Mouse (Mus musculus) forebrain, embryonic 14.5 days (tissue): ENCODE measurements around the gene Dars. TPM values are rescaled to one million over a fixed set of nuclear protein-coding genes. Genes with fewer than 3 reads are reported as not detected.

Source experiments
- ATAC-seq: fragments of 200-750 bp; cut with Nextera tagmentation; 2 replicates; pipeline ENCODE4 v1.8.0; 2017; ENCODE audit warnings: mild to moderate bottlenecking, moderate library complexity
- DNase-seq: peaks from one replicate; pipeline ENCODE4 v3.0.0-alpha.2; 2015; ENCODE audit warnings: low spot score
- H3K27ac ChIP-seq: fragments of 300-500 bp; sonication (generic); 2 replicates; pipeline ENCODE4 v1.5.1; 2014; ENCODE audit warnings: low read depth, mild to moderate bottlenecking, control low read depth, low read length, moderate library complexity
- H3K27me3 ChIP-seq: fragments of 300-500 bp; sonication (generic); replicated peaks from 2 replicates; pipeline ENCODE4 v1.6.1; 2014; ENCODE audit warnings: low read length, control low read depth, mixed read lengths; ENCODE audit not compliant: control insufficient read depth, insufficient read depth
- H3K36me3 ChIP-seq: fragments of 300-500 bp; sonication (generic); 2 replicates; pipeline ENCODE4 v1.6.1; 2014; ENCODE audit warnings: low read length, control low read depth; ENCODE audit not compliant: control insufficient read depth, insufficient read depth
- H3K4me1 ChIP-seq: fragments of 300-500 bp; sonication (generic); 2 replicates; pipeline ENCODE4 v1.6.1; 2014; ENCODE audit warnings: antibody characterized with exemption, low read length, control low read depth; ENCODE audit not compliant: control insufficient read depth, insufficient read depth
- H3K4me2 ChIP-seq: fragments of 300-500 bp; sonication (generic); 2 replicates; pipeline ENCODE4 v1.6.1; 2014; ENCODE audit warnings: mild to moderate bottlenecking, control low read depth, low read length
- H3K4me3 ChIP-seq: fragments of 300-500 bp; sonication (generic); 2 replicates; pipeline ENCODE4 v1.5.1; 2014; ENCODE audit warnings: low read depth, low read length, control low read depth
- H3K9ac ChIP-seq: fragments of 300-500 bp; sonication (generic); 2 replicates; pipeline ENCODE4 v1.6.1; 2014; ENCODE audit warnings: mild to moderate bottlenecking, low read length, control low read depth, moderate library complexity
- H3K9me3 ChIP-seq: fragments of 300-500 bp; sonication (generic); replicated peaks from 2 replicates; pipeline ENCODE4 v1.6.1; 2016; ENCODE audit warnings: low read length, control low read depth, mixed read lengths; ENCODE audit not compliant: control insufficient read depth
- WGBS: fragments of 180-500 bp; shearing (Covaris S2); extraction: QIAGEN DNeasy Blood & Tissue Kit; methylation state at CpG from one replicate; pipeline ENCODE4 v1.1.7; 2014; 5-methylcytosine and 5-hydroxymethylcytosine counted together
- polyA plus RNA-seq: library from polyadenylated mRNA; unstranded; fragments of >200 nt; fragmentation: Nextera tagmentation; extraction: Ambion mirVana; gene quantifications from 2 replicates; pipeline ENCODE4 v1.2.1, GENCODE M21; 2014

Gene Dars
- polyA plus RNA-seq, 1 experiment from 2014 or later, result 105 TPM

- DNase-seq (peak; percentile 14), ATAC-seq (no peak)
- Histone ChIP-seq H3K27ac (peak overlapping the region; percentile 44; the same call in 1 of the 2 replicates), H3K4me1 (peaks cover 20% of the 10 kb centered on the region), H3K9me3 (no peaks in the 10 kb centered on the region), H3K4me2 (no peak overlapping the region), H3K9ac (no peak overlapping the region), H3K27me3 (no peaks in the 10 kb centered on the region), H3K4me3 (no peak overlapping the region), H3K36me3 (peaks cover 9% of the 10 kb centered on the region)
- WGBS, result 6% methylated on average over 2 of the region's 2 CpGs
These were observed 16.2 kb downstream of the Dars start for GRCm38 (mm10) chr1:128400926-128401325.

- no peak overlapping the region for H3K4me2 ChIP-seq
- DNase-seq (peak; percentile 60), ATAC-seq (peak; percentile 13; the same call in 1 of the 2 replicates)
- H3K9me3 ChIP-seq, result no peaks in the 10 kb centered on the region
- H3K27ac ChIP-seq, result no peak overlapping the region; the same call in 1 of the 2 replicates
- peak overlapping the region; percentile 8; the same call in 1 of the 2 replicates for H3K9ac ChIP-seq
- peaks cover 20% of the 10 kb centered on the region for H3K4me1 ChIP-seq
- no peaks in the 10 kb centered on the region for H3K27me3 ChIP-seq
- 10% methylated on average over 5 of the region's 5 CpGs for WGBS
- no peak overlapping the region for H3K4me3 ChIP-seq
- H3K36me3 ChIP-seq, result peaks cover 9% of the 10 kb centered on the region
These were observed 16.9 kb downstream of the Dars start for GRCm38 (mm10) chr1:128399941-128400915.

- Histone ChIP-seq H3K9ac (no peak overlapping the region), H3K36me3 (peaks cover 9% of the 10 kb centered on the region), H3K27ac (no peak overlapping the region), H3K4me1 (peaks cover 20% of the 10 kb centered on the region), H3K9me3 (no peaks in the 10 kb centered on the region), H3K4me3 (no peak overlapping the region), H3K27me3 (no peaks in the 10 kb centered on the region), H3K4me2 (no peak overlapping the region)
- WGBS, result 83% methylated on average over 5 of the region's 5 CpGs
- ATAC-seq, result no peak
- no peak for DNase-seq
These were observed 18.3 kb downstream of the Dars start for GRCm38 (mm10) chr1:128398738-128399445.

- Histone ChIP-seq H3K9me3 (no peaks in the 10 kb centered on the region), H3K4me2 (no peak overlapping the region), H3K4me3 (no peak overlapping the region), H3K36me3 (peaks cover 11% of the 10 kb centered on the region), H3K4me1 (peaks cover 5% of the 10 kb centered on the region; the same call in 1 of the 2 replicates), H3K27me3 (no peaks in the 10 kb centered on the region), H3K27ac (no peak overlapping the region), H3K9ac (no peak overlapping the region)
- WGBS, result 87% methylated on average over 3 of the region's 3 CpGs
- ATAC-seq (no peak), DNase-seq (no peak)
These were observed 22.5 kb downstream of the Dars start for GRCm38 (mm10) chr1:128394657-128395056.

- ATAC-seq (no peak), DNase-seq (no peak)
- no peaks in the 10 kb centered on the region for H3K4me1 ChIP-seq
- H3K4me2 ChIP-seq, result no peak overlapping the region
- H3K9ac ChIP-seq, result no peak overlapping the region
- no peak overlapping the region for H3K27ac ChIP-seq
- no peaks in the 10 kb centered on the region for H3K27me3 ChIP-seq
- 22% methylated on average over 2 of the region's 2 CpGs for WGBS
- no peaks in the 10 kb centered on the region for H3K9me3 ChIP-seq
- peaks cover 20% of the 10 kb centered on the region for H3K36me3 ChIP-seq
- H3K4me3 ChIP-seq, result no peak overlapping the region
These were observed 24.8 kb downstream of the Dars start for GRCm38 (mm10) chr1:128392382-128392781.

DNA sequence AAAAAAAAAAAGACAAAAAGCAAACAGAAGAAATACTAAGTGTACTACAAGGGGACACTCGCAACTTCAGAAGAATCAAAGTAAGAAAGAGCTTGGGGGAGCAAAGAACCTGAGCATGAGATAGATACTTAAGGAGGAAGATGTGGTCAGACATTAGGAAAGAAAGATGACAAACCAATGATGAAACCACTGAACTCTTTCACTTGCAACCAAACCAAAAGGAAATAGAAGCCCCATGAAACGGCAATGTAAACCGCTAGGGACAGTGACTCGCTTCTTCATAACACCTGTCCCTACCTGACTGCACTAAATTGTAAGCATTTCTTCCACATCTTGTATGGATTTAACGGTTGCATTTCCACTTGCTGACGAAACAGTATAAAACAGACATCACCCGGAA lies 30.7 kb downstream of the Dars start:
- H3K27me3 ChIP-seq, result no peaks in the 10 kb centered on the region
- H3K4me3 ChIP-seq, result no peak overlapping the region
- H3K36me3 ChIP-seq, result peaks cover 34% of the 10 kb centered on the region
- no peak for DNase-seq
- no peak for ATAC-seq
- 94% methylated on average over 7 of the region's 7 CpGs for WGBS
- no peak overlapping the region for H3K9ac ChIP-seq
- H3K9me3 ChIP-seq, result no peaks in the 10 kb centered on the region
- H3K27ac ChIP-seq, result no peak overlapping the region
- H3K4me2 ChIP-seq, result no peak overlapping the region
- H3K4me1 ChIP-seq, result no peaks in the 10 kb centered on the region

- no peaks in the 10 kb centered on the region for H3K27me3 ChIP-seq
- 70% methylated on average over 4 of the region's 4 CpGs for WGBS
- no peak overlapping the region for H3K4me3 ChIP-seq
- no peaks in the 10 kb centered on the region for H3K9me3 ChIP-seq
- H3K27ac ChIP-seq, result no peak overlapping the region
- H3K36me3 ChIP-seq, result peaks cover 17% of the 10 kb centered on the region
- no peak overlapping the region for H3K9ac ChIP-seq
- H3K4me1 ChIP-seq, result no peaks in the 10 kb centered on the region
- DNase-seq, result peak; percentile 28
- no peak for ATAC-seq
- H3K4me2 ChIP-seq, result no peak overlapping the region
These were observed 40.3 kb downstream of the Dars start for GRCm38 (mm10) chr1:128376841-128377240.

GRCm38 (mm10) chr1:128372143-128372860 lies 44.9 kb downstream of the Dars start:
- ATAC-seq, result no peak
- H3K9me3 ChIP-seq, result no peaks in the 10 kb centered on the region
- no peaks in the 10 kb centered on the region for H3K4me1 ChIP-seq
- no peak overlapping the region for H3K9ac ChIP-seq
- no peak overlapping the region for H3K4me2 ChIP-seq
- H3K27ac ChIP-seq, result no peak overlapping the region
- H3K27me3 ChIP-seq, result no peaks in the 10 kb centered on the region
- no peak overlapping the region for H3K4me3 ChIP-seq
- DNase-seq, result peak; percentile 81
- H3K36me3 ChIP-seq, result peaks cover 21% of the 10 kb centered on the region
- WGBS, result 79% methylated on average over 7 of the region's 7 CpGs
